Mouse (Mus musculus) left cerebral cortex, adult 2 months (tissue): Measurements from ENCODE around the gene Slc15a2. TPM values are rescaled to one million over a fixed set of nuclear protein-coding genes. Genes with fewer than 3 reads are reported as not detected.

Experiments used
- DNase-seq, 2 experiments: peaks; one replicate each; pipeline ENCODE4 v3.0.0; 2021 to 2022; ENCODE audit warnings: low spot score in 2 of 2, mixed read lengths in 1 of 2; ENCODE audit errors: extremely low spot score in 1 of 2
- H3K27ac ChIP-seq: fragments of 200-600 bp; 2 replicates; pipeline ENCODE4 v1.8.1; 2022
- H3K4me3 ChIP-seq: fragments of 200-600 bp; 2 replicates; pipeline ENCODE4 v1.8.1; 2022
- CTCF ChIP-seq: fragments of 200-600 bp; IDR thresholded peaks from 2 replicates; pipeline ENCODE4 v1.8.1; 2022; ENCODE audit warnings: antibody characterized with exemption, mild to moderate bottlenecking, moderate library complexity
- intact Hi-C: fragments of 180-260 bp; cut with DNase I; formaldehyde crosslinking; loops from one replicate; pipeline ENCODE4 v1.15.1; 2025
- total RNA-seq, 2 experiments: library from RNA; stranded (reverse); gene quantifications; 2 replicates each; pipeline ENCODE4 v1.2.3; 2021

Slc15a2 gene
- total RNA-seq, 2 experiments from 2014 or later, result 36.5 to 40.2 TPM

- DNase-seq, result no peak
- intact Hi-C loops, result no loop called here
- Histone ChIP-seq H3K27ac (no peak overlapping the region), H3K4me3 (no peak overlapping the region)
- no peak for TF ChIP-seq CTCF
Observed at GRCm38 (mm10) chr16:36808616-36809015, 23.9 kb upstream of the Slc15a2 start.

- peak; percentile 17; the same call in 1 of the 2 replicates for TF ChIP-seq CTCF
- intact Hi-C loops, result no loop called here
- DNase-seq, result no peak
- no peak overlapping the region for H3K4me3 ChIP-seq
- no peak overlapping the region for H3K27ac ChIP-seq
Observed at GRCm38 (mm10) chr16:36802361-36802760, 17.6 kb upstream of the Slc15a2 start.

GRCm38 (mm10) chr16:36798334-36798733 is 13.6 kb upstream of the Slc15a2 start:
- no peak for TF ChIP-seq CTCF
- intact Hi-C loops, result no loop called here
- Histone ChIP-seq H3K4me3 (no peak overlapping the region), H3K27ac (no peak overlapping the region)
- no peak for DNase-seq

- H3K27ac ChIP-seq, result no peak overlapping the region
- no peak overlapping the region for H3K4me3 ChIP-seq
- no peak for DNase-seq
- intact Hi-C loops, result no loop called here
- no peak for TF ChIP-seq CTCF
Observed at GRCm38 (mm10) chr16:36794976-36795375, 10.2 kb upstream of the Slc15a2 start.

GRCm38 (mm10) chr16:36790166-36790565 is 5.4 kb upstream of the Slc15a2 start:
- no peak overlapping the region for H3K27ac ChIP-seq
- no peak for TF ChIP-seq CTCF
- intact Hi-C loops, result no loop called here
- DNase-seq, result no peak
- H3K4me3 ChIP-seq, result no peak overlapping the region

- no peak overlapping the region for H3K4me3 ChIP-seq
- no peak for DNase-seq
- no peak for TF ChIP-seq CTCF
- H3K27ac ChIP-seq, result no peak overlapping the region
- intact Hi-C loops, result no loop called here
Observed at GRCm38 (mm10) chr16:36786466-36786865, 1.7 kb upstream of the Slc15a2 start.

GRCm38 (mm10) chr16:36784146-36784545 is 616 bp downstream of the Slc15a2 start:
- peak overlapping the region; percentile 29 for H3K4me3 ChIP-seq
- no peak for DNase-seq

GRCm38 (mm10) chr16:36775658-36776057 is 9.1 kb downstream of the Slc15a2 start:
- Histone ChIP-seq H3K4me3 (no peak overlapping the region), H3K27ac (no peak overlapping the region)
- no peak for DNase-seq
- intact Hi-C loops, result no loop called here
- TF ChIP-seq CTCF, result no peak

More at GRCm38 (mm10) chr16:36784146-36784545, 616 bp downstream of the Slc15a2 start:
- H3K27ac ChIP-seq, result peak overlapping the region; percentile 10; the same call in 1 of the 2 replicates
- intact Hi-C loops, result no loop called here
- no peak for TF ChIP-seq CTCF

- no peak overlapping the region for H3K27ac ChIP-seq
- DNase-seq, result no peak
- H3K4me3 ChIP-seq, result no peak overlapping the region
- intact Hi-C loops, result no loop called here
- TF ChIP-seq CTCF, result no peak
Observed at GRCm38 (mm10) chr16:36772996-36773395, 11.8 kb downstream of the Slc15a2 start.

GRCm38 (mm10) chr16:36771703-36772102 is 13.1 kb downstream of the Slc15a2 start:
- Histone ChIP-seq H3K27ac (no peak overlapping the region), H3K4me3 (no peak overlapping the region)
- TF ChIP-seq CTCF, result no peak
- no peak for DNase-seq
- intact Hi-C loops, result no loop called here

GRCm38 (mm10) chr16:36771244-36771643 is 13.5 kb downstream of the Slc15a2 start:
- Histone ChIP-seq H3K4me3 (no peak overlapping the region), H3K27ac (no peak overlapping the region)
- no peak for DNase-seq
- intact Hi-C loops, result no loop called here
- no peak for TF ChIP-seq CTCF

- Histone ChIP-seq H3K4me3 (no peak overlapping the region), H3K27ac (no peak overlapping the region)
- intact Hi-C loops, result no loop called here
- TF ChIP-seq CTCF, result no peak
- DNase-seq, result peak in 1 of 2 experiments; percentile 24
Observed at GRCm38 (mm10) chr16:36770830-36771229, 13.9 kb downstream of the Slc15a2 start.

- H3K27ac ChIP-seq, result peak overlapping the region; percentile 6; the same call in 1 of the 2 replicates
Observed at GRCm38 (mm10) chr16:36770191-36770771, 14.5 kb downstream of the Slc15a2 start.

More at GRCm38 (mm10) chr16:36770191-36770771, 14.5 kb downstream of the Slc15a2 start:
- no peak for TF ChIP-seq CTCF
- intact Hi-C loops, result no loop called here
- DNase-seq, result no peak
- H3K4me3 ChIP-seq, result no peak overlapping the region
